Mouse (Mus musculus) mesoderm, embryonic 11.5 days (tissue): Measurements from ENCODE around the gene Bcl2a1a.
"Not testable (repeated sequence)": the region's sequence is repeated elsewhere in the genome, so short reads cannot be mapped to it uniquely, and the experiment has no call there.

ENCODE experiments used
- DNase-seq: peaks from one replicate; pipeline ENCODE4 v3.0.0-alpha.2; 2012; ENCODE audit warnings: low read depth, low spot score

Gene Bcl2a1a

DNA sequence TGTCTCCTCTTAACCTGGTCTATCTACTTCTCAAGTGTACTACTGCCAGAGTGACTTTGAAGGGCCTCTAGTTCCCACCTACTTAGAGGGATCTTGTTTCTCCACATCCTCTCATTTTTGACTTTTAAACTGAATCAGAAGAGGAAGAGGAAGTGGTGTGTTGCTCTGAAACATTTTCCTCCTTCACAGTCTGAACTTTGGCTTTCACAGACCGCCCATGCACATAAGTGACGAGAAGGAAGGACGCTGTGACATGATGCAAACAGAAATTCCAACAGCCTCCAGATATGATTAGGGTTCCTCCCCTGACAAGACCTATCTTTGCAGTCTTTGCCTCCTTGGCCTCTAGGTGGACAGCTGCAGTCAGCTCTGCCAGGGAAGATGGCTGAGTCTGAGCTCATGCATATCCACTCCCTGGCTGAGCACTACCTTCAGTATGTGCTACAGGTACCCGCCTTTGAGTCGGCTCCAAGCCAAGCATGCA is at the start of gene Bcl2a1a:
Bcl2a1a (plus strand) TSS at position 231 of the 484 bp plus-strand sequence.
- not testable (repeated sequence) for DNase-seq

DNA sequence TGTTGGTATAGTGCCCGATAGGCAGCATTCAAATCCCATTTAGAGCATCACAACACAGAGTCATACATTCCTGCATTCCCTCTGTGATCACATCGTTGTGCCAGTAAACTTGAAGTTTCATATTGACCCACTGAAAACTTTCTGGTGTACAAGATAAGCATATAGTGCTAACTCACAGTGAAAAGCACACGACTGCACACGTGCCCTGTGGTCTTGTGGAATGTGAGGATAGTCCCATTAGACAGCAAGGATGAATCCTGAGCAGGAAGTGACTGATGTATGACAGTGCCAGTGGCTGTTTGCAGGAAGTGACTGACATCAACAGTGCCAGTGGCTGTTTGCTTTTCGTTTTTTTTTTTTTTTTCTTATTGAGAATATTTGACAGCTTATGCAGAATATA is 40.1 kb upstream of the Bcl2a1a start:
- DNase-seq, result not testable (repeated sequence)

DNA sequence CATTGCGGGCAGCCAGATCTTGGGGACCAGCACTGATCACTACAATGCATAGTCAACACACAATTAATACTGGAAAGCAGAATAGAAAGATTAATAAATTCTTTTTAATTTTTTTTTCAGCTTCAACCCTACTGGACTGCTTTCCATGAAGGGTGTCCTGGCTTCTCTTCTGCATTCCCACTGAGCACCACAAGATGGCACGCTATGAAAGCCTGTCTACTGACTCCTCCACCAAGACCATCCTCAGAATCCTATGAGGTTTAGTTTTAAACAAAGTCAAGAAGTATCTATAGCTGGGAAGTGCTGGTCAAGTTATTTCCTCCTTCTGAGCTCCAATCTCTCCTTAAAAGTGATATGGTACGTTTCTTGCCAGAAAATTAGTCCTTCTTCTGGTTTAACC is 18.4 kb upstream of the Bcl2a1a start:
- DNase-seq, result not testable (repeated sequence)

DNA sequence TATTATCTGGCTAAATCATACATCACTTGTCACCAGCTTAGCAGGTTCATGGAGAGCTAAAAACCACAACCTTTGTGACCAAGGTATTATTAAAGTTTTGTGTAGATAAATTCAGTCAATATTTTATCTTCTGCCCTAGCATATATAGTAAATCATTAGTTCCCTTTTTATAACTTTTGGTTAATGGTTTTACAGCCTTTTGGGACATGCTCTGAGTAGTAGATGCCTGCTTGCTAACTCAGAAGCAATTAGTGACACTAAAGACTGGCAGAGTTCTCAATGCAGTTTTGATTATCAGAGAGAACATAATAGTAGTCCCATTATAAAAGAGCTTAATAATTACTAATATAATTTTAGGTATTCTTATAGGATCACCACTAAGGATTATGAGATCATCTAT is 5.2 kb upstream of the Bcl2a1a start:
- not testable (repeated sequence) for DNase-seq

DNA sequence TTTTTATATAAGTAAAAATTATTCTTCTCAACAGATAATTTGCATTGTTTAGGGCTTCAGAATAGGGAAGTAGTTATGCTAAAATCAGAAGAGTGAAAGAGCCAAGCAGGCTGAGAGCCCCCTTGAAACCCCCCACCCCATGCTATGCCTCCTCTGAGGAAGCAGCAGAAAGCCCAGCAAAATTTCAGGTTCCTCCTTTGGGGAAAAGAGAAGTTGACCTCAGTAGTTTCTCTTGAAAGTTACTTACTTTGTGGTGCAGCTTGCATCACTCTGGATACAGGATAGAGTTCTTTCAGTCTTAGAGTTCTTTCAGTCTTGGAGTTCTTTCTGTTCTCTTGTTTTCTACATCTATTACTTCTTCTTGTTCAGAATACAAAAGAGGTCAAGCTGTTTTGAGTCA is 3.5 kb upstream of the Bcl2a1a start:
- not testable (repeated sequence) for DNase-seq

DNA sequence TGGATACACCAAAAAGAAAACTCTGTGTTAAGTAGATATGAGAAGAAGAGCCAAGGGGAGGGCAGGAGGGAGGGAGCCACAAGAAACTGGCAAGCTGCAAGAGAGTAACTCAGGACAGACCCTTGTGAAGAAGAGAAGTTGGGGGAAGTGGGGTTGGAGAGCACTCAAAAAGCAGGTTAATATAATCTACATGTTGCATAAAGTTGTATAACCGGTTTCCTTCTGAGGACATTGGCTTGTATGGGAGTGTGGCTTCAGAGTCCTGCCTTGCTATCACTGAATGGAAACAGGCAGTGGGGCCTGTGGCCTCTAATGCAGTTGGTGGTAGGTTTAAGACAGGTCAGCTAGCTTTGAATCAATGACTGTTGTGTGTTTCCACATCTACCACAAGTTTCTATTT is 1.5 kb upstream of the Bcl2a1a start:
- not testable (repeated sequence) for DNase-seq

DNA sequence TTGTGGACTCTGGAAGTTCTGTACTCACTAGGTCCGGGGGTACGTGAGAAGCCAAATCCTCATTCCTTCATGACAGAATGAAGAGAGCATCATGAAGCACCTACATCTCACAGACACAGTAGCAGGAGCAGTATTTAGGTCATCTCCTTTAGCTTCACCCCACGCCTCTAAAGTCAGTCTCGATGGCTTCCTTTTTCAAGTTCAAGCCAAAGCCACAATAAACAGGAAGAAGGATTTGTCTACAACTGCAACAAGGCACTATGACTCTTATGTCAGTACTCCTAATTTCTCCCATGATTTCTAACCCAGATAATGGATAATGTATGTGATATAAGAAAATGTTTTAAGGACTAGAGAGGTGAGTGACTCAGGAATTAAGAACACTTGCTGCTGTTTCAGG is 665 bp upstream of the Bcl2a1a start:
- not testable (repeated sequence) for DNase-seq

DNA sequence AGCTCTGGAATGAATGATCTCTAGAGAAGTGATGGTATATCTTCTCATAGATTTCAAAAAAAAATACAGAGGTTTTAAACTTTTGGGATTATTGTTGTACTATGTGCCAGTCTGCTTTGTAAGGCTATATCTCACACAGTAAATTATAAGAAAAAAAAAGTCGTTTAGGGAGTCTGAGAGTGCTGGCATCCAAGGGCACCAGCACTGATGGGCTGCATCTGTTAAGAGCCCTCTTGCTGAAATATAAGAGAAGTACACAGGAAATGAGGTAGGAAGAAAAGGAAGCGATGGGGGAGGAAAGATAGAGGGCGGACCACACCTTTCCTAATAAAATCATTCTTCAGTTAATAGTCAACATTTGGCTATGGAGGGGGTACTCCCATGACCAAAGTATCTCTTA is 2.2 kb downstream of the Bcl2a1a start:
- no peak for DNase-seq

DNA sequence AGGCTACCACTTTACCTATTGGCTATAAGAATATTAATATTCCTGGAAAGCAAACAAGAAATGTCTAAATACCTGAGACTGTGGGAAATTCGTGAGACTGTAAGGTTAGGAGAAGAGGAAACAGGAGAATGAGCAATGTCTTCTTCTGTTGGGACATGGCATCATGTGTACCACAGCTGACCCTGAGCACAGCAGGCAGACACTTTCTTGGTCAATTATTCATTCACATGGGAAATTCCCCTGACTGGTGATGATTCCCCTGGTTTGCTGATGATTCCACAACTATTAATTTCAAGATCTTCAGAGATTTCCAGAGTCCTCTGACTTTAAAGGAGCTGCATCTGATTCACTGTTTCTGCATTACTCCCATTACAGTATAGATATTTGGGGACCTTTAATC is 3.3 kb downstream of the Bcl2a1a start:
- DNase-seq, result not testable (repeated sequence)

DNA sequence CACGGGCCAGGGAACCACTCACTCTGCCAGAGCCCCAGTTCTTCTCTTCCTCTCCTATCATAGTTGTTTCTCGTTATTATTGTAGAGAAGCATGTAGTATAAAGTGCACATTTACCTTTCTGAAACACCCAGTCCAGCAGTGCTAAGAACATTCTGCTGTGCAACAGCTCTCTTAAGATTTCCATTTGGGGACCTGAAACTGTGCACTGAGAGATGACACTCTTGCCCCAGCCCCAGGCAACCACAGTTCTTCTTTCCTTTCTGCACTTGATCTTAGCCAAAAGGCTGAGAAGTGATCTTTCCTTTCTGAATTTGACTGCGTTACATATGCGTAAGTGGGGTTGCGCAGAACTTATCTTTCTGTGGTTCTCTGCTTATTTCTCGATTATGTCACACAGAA is 9.8 kb downstream of the Bcl2a1a start:
- not testable (repeated sequence) for DNase-seq

DNA sequence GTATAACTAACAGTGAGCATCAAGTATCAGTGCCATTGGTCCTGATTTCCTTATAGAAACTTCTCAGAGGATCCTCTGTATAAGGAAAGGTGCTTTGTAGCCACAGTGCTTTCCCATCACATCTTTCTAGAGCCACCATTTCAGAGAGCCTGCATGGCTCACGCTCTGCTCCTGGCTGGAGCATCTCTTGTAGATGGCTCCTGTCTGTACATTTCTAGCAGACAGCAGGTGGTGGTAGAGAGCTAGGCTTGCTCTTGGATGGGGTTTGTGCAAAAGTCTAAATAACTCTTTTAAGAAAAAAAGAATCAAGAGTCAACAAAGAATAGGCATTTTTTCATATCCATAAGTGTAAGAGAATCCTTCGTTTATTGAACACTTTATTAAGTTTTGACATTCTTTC is 12.8 kb downstream of the Bcl2a1a start:
- DNase-seq, result not testable (repeated sequence)

DNA sequence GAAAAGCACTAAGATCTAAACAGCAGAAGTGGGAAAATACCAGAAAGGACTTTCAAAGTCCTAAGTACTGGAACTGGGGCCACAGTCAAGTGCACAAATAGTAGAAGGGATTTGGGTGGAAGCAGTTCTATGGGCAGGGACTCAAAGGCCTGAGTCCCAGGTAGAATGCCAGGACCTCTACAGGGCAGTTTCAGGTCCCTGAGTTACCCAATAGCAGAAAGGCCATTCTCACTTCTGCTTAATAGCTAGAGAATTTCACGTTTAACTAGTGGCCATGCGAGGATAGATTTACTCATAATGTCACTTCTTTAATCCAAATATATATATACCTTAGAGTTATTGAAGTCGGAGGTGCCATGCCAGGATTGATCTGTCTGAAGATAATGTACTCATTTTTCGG is 20.2 kb downstream of the Bcl2a1a start:
- not testable (repeated sequence) for DNase-seq

DNA sequence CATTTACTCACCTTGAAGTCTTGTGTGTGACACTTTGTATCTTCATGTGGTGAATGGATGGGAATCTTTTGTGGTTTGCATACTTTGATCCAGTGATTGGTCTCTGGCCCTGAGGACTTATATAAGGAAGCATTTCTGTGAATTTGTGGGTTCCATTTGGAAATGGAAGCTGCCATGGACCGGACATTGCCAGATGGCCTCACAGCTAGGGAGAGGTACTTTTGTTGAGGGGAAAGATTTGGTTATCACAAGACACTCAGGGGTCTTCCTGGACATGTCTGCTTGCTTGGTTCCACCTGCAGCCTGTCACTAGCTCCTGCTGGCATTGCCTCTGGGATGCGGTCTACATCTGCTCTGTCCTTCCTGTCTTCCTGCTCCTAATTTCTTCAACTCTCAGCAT is 23.1 kb downstream of the Bcl2a1a start:
- DNase-seq, result not testable (repeated sequence)

DNA sequence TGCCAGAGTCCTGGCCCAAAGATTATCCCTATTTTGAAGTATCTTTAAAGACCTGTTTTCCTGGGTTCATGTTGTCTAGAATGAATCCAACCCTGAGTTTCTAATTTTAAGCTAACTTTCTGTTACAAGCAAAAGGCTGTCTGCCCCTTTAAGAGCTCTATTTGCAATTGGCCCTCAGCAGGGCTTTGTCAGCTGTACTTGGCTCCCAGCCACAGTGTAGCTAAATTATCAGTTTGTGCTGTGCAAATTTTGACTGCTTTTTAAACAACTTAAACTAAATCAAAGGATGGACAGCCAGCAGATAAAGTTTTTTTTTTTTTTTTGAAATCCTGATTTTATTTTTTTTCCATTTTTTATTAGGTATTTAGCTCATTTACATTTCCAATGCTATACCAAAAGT is 44.8 kb downstream of the Bcl2a1a start:
- DNase-seq, result not testable (repeated sequence)
